Mouse (Mus musculus): ENCODE measurements around the gene Prdm9. TPM values are rescaled to one million over a fixed set of nuclear protein-coding genes. Genes with fewer than 3 reads are reported as not detected.
A peak's percentile ranks its signal among the peaks of the same experiment; 100 is the strongest.

The Prdm9 gene
- total and polyA plus RNA-seq, 2 experiments from 2014 or later: 0.22 to 1.1 TPM

- H3K36me3 ChIP-seq (ENCODE audit: insufficient read depth, low read length): peaks cover 18% of the 10 kb centered on the region; the same call in 1 of the 2 replicates
- WGBS: 8% methylated on average over 10 of the region's 10 CpGs
- peak overlapping the region; percentile 79; the same call in 1 of the 2 replicates for H3K9ac ChIP-seq (replicated peaks; ENCODE audit: low read length, poor library complexity, severe bottlenecking)
- no peaks in the 10 kb centered on the region for H3K9me3 ChIP-seq (ENCODE audit: low read length)
- no peak for DNase-seq (ENCODE audit: low spot score)
- H3K27me3 ChIP-seq (ENCODE audit: insufficient read depth, low read length): no peaks in the 10 kb centered on the region
- peak overlapping the region; percentile 88 for H3K4me3 ChIP-seq (ENCODE audit: low read depth, low read length)
- H3K4me1 ChIP-seq (ENCODE audit: insufficient read depth, low read length): peaks cover 4% of the 10 kb centered on the region; the same call in 1 of the 2 replicates
- ATAC-seq (ENCODE audit: low FRiP score): no peak
- no peak for TF ChIP-seq CTCF (IDR thresholded peaks at IDR 0.05)
- H3K27ac ChIP-seq (ENCODE audit: low read depth, low read length): no peak overlapping the region; the same call in 1 of the 2 replicates
- H3K4me2 ChIP-seq (ENCODE audit: low read depth, low read length, poor library complexity, severe bottlenecking): peak overlapping the region; percentile 80
Observed at GRCm38 (mm10) chr17:15526304-15526703, 37.9 kb downstream of the Prdm9 start.

- Histone ChIP-seq H3K4me2 (ENCODE audit: low read depth, low read length, poor library complexity, severe bottlenecking) (no peak overlapping the region), H3K4me1 (ENCODE audit: insufficient read depth, low read length) (no peaks in the 10 kb centered on the region), H3K9ac (replicated peaks; ENCODE audit: low read length, poor library complexity, severe bottlenecking) (no peak overlapping the region), H3K4me3 (ENCODE audit: low read depth, low read length) (no peak overlapping the region), H3K27me3 (ENCODE audit: insufficient read depth, low read length) (no peaks in the 10 kb centered on the region), H3K9me3 (ENCODE audit: low read length) (no peaks in the 10 kb centered on the region), H3K27ac (ENCODE audit: low read depth, low read length) (no peak overlapping the region), H3K36me3 (ENCODE audit: insufficient read depth, low read length) (peaks cover 65% of the 10 kb centered on the region)
- 94% methylated on average over 1 of the region's 1 CpGs for WGBS
- DNase-seq (ENCODE audit: low spot score) (no peak), ATAC-seq (ENCODE audit: low FRiP score) (no peak)
- no peak for TF ChIP-seq CTCF (IDR thresholded peaks at IDR 0.05)
Observed at GRCm38 (mm10) chr17:15518766-15519165, 45.4 kb downstream of the Prdm9 start.

GRCm38 (mm10) chr17:15518186-15518585 lies 46.0 kb downstream of the Prdm9 start:
- Histone ChIP-seq H3K27ac (ENCODE audit: low read depth, low read length) (no peak overlapping the region), H3K4me2 (ENCODE audit: low read depth, low read length, poor library complexity, severe bottlenecking) (no peak overlapping the region), H3K9ac (replicated peaks; ENCODE audit: low read length, poor library complexity, severe bottlenecking) (no peak overlapping the region), H3K4me3 (ENCODE audit: low read depth, low read length) (no peak overlapping the region), H3K27me3 (ENCODE audit: insufficient read depth, low read length) (no peaks in the 10 kb centered on the region), H3K4me1 (ENCODE audit: insufficient read depth, low read length) (no peaks in the 10 kb centered on the region), H3K9me3 (ENCODE audit: low read length) (no peaks in the 10 kb centered on the region), H3K36me3 (ENCODE audit: insufficient read depth, low read length) (peaks cover 70% of the 10 kb centered on the region)
- DNase-seq (ENCODE audit: low spot score) (no peak), ATAC-seq (ENCODE audit: low FRiP score) (no peak)
- peak; percentile 51 for TF ChIP-seq CTCF (IDR thresholded peaks at IDR 0.05)
- WGBS: 97% methylated on average over 5 of the region's 5 CpGs

GRCm38 (mm10) chr17:15517776-15518175 lies 46.4 kb downstream of the Prdm9 start:
- H3K27me3 ChIP-seq (ENCODE audit: insufficient read depth, low read length): no peaks in the 10 kb centered on the region
- H3K4me3 ChIP-seq (ENCODE audit: low read depth, low read length): no peak overlapping the region
- no peak for DNase-seq (ENCODE audit: low spot score)
- no peak overlapping the region for H3K9ac ChIP-seq (replicated peaks; ENCODE audit: low read length, poor library complexity, severe bottlenecking)
- peak; percentile 23; the same call in 1 of the 2 replicates for ATAC-seq (ENCODE audit: low FRiP score)
- WGBS: 72% methylated on average over 5 of the region's 5 CpGs
- no peaks in the 10 kb centered on the region for H3K9me3 ChIP-seq (ENCODE audit: low read length)
- H3K27ac ChIP-seq (ENCODE audit: low read depth, low read length): no peak overlapping the region
- H3K4me1 ChIP-seq (ENCODE audit: insufficient read depth, low read length): no peaks in the 10 kb centered on the region
- TF ChIP-seq CTCF (IDR thresholded peaks at IDR 0.05): peak; percentile 23; the same call in 1 of the 2 replicates
- H3K4me2 ChIP-seq (ENCODE audit: low read depth, low read length, poor library complexity, severe bottlenecking): no peak overlapping the region
- H3K36me3 ChIP-seq (ENCODE audit: insufficient read depth, low read length): peaks cover 70% of the 10 kb centered on the region

DNA sequence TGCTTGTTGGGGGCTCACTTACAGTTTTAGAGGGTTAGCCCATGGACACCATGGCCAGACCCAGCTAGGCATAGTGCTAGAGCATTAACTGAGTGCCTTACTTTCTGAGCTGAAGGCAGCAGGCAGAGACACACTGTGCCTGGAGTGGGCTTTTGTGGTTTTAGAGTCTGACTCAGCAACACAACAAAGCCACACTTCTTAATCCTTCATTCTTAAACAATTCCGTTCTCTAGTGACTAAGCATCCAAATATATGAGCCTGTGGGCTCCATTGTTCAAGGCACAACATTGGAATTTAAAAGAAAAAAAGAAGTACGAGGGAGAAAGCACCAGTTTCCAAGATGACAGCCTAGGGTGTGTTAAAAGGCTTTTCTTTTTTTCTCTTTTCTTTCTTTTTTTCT lies 53.5 kb downstream of the Prdm9 start:
- Histone ChIP-seq H3K4me3 (ENCODE audit: low read depth, low read length) (no peak overlapping the region), H3K27ac (ENCODE audit: low read depth, low read length) (no peak overlapping the region), H3K36me3 (ENCODE audit: insufficient read depth, low read length) (peaks cover 67% of the 10 kb centered on the region), H3K9me3 (ENCODE audit: low read length) (no peaks in the 10 kb centered on the region), H3K27me3 (ENCODE audit: insufficient read depth, low read length) (no peaks in the 10 kb centered on the region), H3K4me2 (ENCODE audit: low read depth, low read length, poor library complexity, severe bottlenecking) (no peak overlapping the region), H3K9ac (replicated peaks; ENCODE audit: low read length, poor library complexity, severe bottlenecking) (no peak overlapping the region), H3K4me1 (ENCODE audit: insufficient read depth, low read length) (no peaks in the 10 kb centered on the region)
- no peak for DNase-seq (ENCODE audit: low spot score)
- no peak for TF ChIP-seq CTCF (IDR thresholded peaks at IDR 0.05)
- 77% methylated on average over 2 of the region's 2 CpGs for WGBS
- no peak for ATAC-seq (ENCODE audit: low FRiP score)

GRCm38 (mm10) chr17:15499656-15500394 lies 64.3 kb downstream of the Prdm9 start, which contains the start of the genes Psmb1 and Tbp:
Gene Psmb1, minus strand, starts transcription at chr17:15499751.
Gene Tbp, plus strand, starts transcription at chr17:15499888.
- H3K27ac ChIP-seq (ENCODE audit: low read depth, low read length): peak within 1 kb of the TSS; percentile 88
- H3K36me3 ChIP-seq (ENCODE audit: insufficient read depth, low read length): peaks cover 16% of the 10 kb centered on the region
- ATAC-seq (ENCODE audit: low FRiP score) (peak; percentile 91), DNase-seq (ENCODE audit: low spot score) (peak; percentile 99)
- peak within 1 kb of the TSS; percentile 84 for H3K9ac ChIP-seq (replicated peaks; ENCODE audit: low read length, poor library complexity, severe bottlenecking)
- no peak for TF ChIP-seq CTCF (IDR thresholded peaks at IDR 0.05)
- H3K9me3 ChIP-seq (ENCODE audit: low read length): no peaks in the 10 kb centered on the region
- peak within 1 kb of the TSS; percentile 97 for H3K4me3 ChIP-seq (ENCODE audit: low read depth, low read length)
- peaks cover 19% of the 10 kb centered on the region; the same call in 1 of the 2 replicates for H3K4me1 ChIP-seq (ENCODE audit: insufficient read depth, low read length)
- H3K27me3 ChIP-seq (ENCODE audit: insufficient read depth, low read length): no peaks in the 10 kb centered on the region
- under 1% methylated on average over 63 of the region's 63 CpGs for WGBS
- peak within 1 kb of the TSS; percentile 86 for H3K4me2 ChIP-seq (ENCODE audit: low read depth, low read length, poor library complexity, severe bottlenecking)
